Mouse (Mus musculus) hematopoietic stem cell, adult 5-6 weeks (primary cell): ENCODE data around the gene Vmn2r117. TPM values are rescaled to one million over a fixed set of nuclear protein-coding genes. Genes with fewer than 3 reads are reported as not detected.
"Not testable (repeated sequence)": the region's sequence is repeated elsewhere in the genome, so short reads cannot be mapped to it uniquely, and the experiment has no call there.

ENCODE experiments used
- ATAC-seq, 2 experiments: fragments of 125-278 bp in 1 of 2; replicated peaks in 1 of 2; 2 replicates each; pipeline ENCODE4 v1.8.0; 2016 to 2017; ENCODE audit warnings: inconsistent platforms in 2 of 2, mild to moderate bottlenecking in 2 of 2, moderate number of reproducible peaks in 2 of 2, low read depth in 1 of 2, moderate TSS enrichment in 1 of 2; ENCODE audit not compliant: low FRiP score in 2 of 2, poor library complexity in 2 of 2, severe bottlenecking in 2 of 2, insufficient read depth in 1 of 2, low TSS enrichment in 1 of 2
- total RNA-seq: library from RNA; stranded (forward); fragments of 172-1452, 232-1000 nt; gene quantifications from 2 replicates; pipeline ENCODE4 v1.2.3, GENCODE M21; 2017

Gene Vmn2r117
- total RNA-seq = not detected in 2 replicates

- not testable (repeated sequence) for ATAC-seq
Observed at GRCm38 (mm10) chr17:23479599-23479998, at the start of gene Vmn2r117. Gene Vmn2r117 (minus strand): TSS chr17:23479699.

GRCm38 (mm10) chr17:23522941-23523732 lies 43.6 kb upstream of the Vmn2r117 start:
- ATAC-seq = 0 out of 4 replicates have a peak, but pooled peaks of 1 of the 2 experiments have one; percentile 62

- ATAC-seq = peak in 1 of 2 experiments; percentile 36; a peak in 1 of 4 replicates
Observed at GRCm38 (mm10) chr17:23518701-23519423, 39.4 kb upstream of the Vmn2r117 start.

- ATAC-seq = peak; percentile 32 to 56; a peak in 1 of 4 replicates
Observed at GRCm38 (mm10) chr17:23433150-23433679, 46.3 kb downstream of the Vmn2r117 start.

Other genes starting within 250 kb of the Vmn2r117 start
- gene Vmn2r114, start 167.2 kb downstream of the Vmn2r117 start, total RNA-seq = not detected in 2 replicates
- gene Vmn2r115, start 136.0 kb downstream of the Vmn2r117 start, total RNA-seq = not detected in 2 replicates
- gene Vmn2r116, start 95.1 kb downstream of the Vmn2r117 start, total RNA-seq = not detected in 2 replicates
- gene Zfp213, start 84.5 kb upstream of the Vmn2r117 start, total RNA-seq = 6.4 and 11.4 TPM in 2 replicates
- gene Zfp13, start 119.8 kb upstream of the Vmn2r117 start, total RNA-seq = 0.25 TPM in 1 of 2 replicates, not detected in the other
- not detected in 2 replicates for gene Zscan10, start 121.2 kb upstream of the Vmn2r117 start, total RNA-seq
- 2.7 and 5.2 TPM in 2 replicates for gene Mmp25, start 165.6 kb upstream of the Vmn2r117 start, total RNA-seq
- not detected in 2 replicates for gene Bicdl2, start 180.8 kb upstream of the Vmn2r117 start, total RNA-seq
- 32.0 and 33.6 TPM in 2 replicates for gene Hcfc1r1, start 193.9 kb upstream of the Vmn2r117 start, total RNA-seq
- gene Thoc6, start 194.2 kb upstream of the Vmn2r117 start, total RNA-seq = 34.0 and 48.2 TPM in 2 replicates
- gene Tnfrsf12a, start 197.8 kb upstream of the Vmn2r117 start, total RNA-seq = 6.3 and 24.1 TPM in 2 replicates
- not detected in 2 replicates for gene Cldn6, start 199.6 kb upstream of the Vmn2r117 start, total RNA-seq
- not detected in 2 replicates for gene Cldn9, start 204.3 kb upstream of the Vmn2r117 start, total RNA-seq
- gene 1520401A03Rik, start 243.1 kb upstream of the Vmn2r117 start, total RNA-seq = not detected in 2 replicates
- gene Pkmyt1, start 246.6 kb upstream of the Vmn2r117 start, total RNA-seq = 13.9 and 14.3 TPM in 2 replicates